Mouse (Mus musculus) kidney, adult 2 months (tissue): ENCODE measurements around the gene Wwox.

Experiments
- CTCF ChIP-seq: fragments of 200-500 bp; conservative IDR thresholded peaks from 2 replicates; pipeline ENCODE4 v1.5.1; 2011; ENCODE audit warnings: low read depth, mild to moderate bottlenecking, control low read depth, low read length, moderate library complexity, mixed read lengths; ENCODE audit not compliant: insufficient read depth, insufficient read length
- POLR2A ChIP-seq: fragments of 200-500 bp; IDR thresholded peaks from one replicate; pipeline ENCODE4 v1.6.1; 2011; ENCODE audit warnings: low read depth, low read length, control low read depth

GRCm38 (mm10) chr8:114682166-114682565 lies 242.7 kb downstream of the Wwox start:
- no peak for TF ChIP-seq CTCF
- TF ChIP-seq POLR2A = no peak
